Mouse (Mus musculus): ENCODE measurements at regions not wholly inside any gene's neighbourhood (a gene's known extent, or its start where the extent isn't known, plus 50 kb on each side); places are given as distances from the start of the nearest gene placed in this dataset.
A peak's percentile ranks its signal among the peaks of the same experiment; 100 is the strongest.

- DNase-seq (ENCODE audit: extremely low spot score in 1 of 2, low spot score in 2 of 2) = no peak
- intact Hi-C loops (cut with DNase I) = no loop called here
- Histone ChIP-seq H3K4me3 (no peak overlapping the region), H3K27ac (no peak overlapping the region)
- TF ChIP-seq CTCF (IDR thresholded peaks at IDR 0.05) = no peak
These were observed 204.2 kb downstream of the Gm5447 start for GRCm38 (mm10) chr13:31177999-31178783.

- intact Hi-C loops (cut with DNase I) = no loop called here
- Histone ChIP-seq H3K4me3 (no peak overlapping the region), H3K27ac (no peak overlapping the region)
- no peak for DNase-seq (ENCODE audit: extremely low spot score in 1 of 2, low spot score in 2 of 2)
- no peak for TF ChIP-seq CTCF (IDR thresholded peaks at IDR 0.05)
These were observed 205.0 kb downstream of the Gm5447 start for GRCm38 (mm10) chr13:31178964-31179363.

- Histone ChIP-seq H3K4me3 (no peak overlapping the region), H3K27ac (no peak overlapping the region)
- peak; percentile 19 to 22 for DNase-seq (ENCODE audit: extremely low spot score in 1 of 2, low spot score in 2 of 2)
- no peak for TF ChIP-seq CTCF (IDR thresholded peaks at IDR 0.05)
- intact Hi-C loops (cut with DNase I) = no loop called here
These were observed 205.5 kb downstream of the Gm5447 start for GRCm38 (mm10) chr13:31179407-31180001.

DNA sequence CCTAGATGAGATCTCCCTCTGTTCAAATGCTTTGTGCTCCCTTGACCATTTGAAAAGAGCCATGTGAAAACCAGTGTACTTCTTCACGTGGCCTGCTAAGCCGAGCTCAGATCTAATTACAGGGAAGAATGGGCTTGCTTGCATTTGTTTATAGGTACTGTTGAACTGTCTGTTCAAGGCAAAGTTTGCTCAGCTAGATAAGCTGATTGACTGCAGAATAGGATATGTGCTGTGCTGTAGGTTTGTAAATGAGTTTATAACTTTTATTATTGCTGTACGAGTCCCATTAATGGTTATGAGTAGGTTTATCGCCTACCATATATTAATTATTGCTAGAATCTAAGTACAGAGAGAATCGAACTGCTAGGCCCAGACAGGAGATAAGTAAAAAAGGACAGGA lies 207.5 kb downstream of the Gm5447 start:
- TF ChIP-seq CTCF (IDR thresholded peaks at IDR 0.05) = no peak
- intact Hi-C loops (cut with DNase I) = no loop called here
- Histone ChIP-seq H3K4me3 (no peak overlapping the region), H3K27ac (no peak overlapping the region)
- DNase-seq (ENCODE audit: extremely low spot score in 1 of 2, low spot score in 2 of 2) = no peak

GRCm38 (mm10) chr13:31184845-31185834 lies 211.1 kb downstream of the Gm5447 start:
- no peak overlapping the region for H3K27ac ChIP-seq
- no peak for TF ChIP-seq CTCF (IDR thresholded peaks at IDR 0.05)
- intact Hi-C loops (cut with DNase I) = no loop called here
- no peak for DNase-seq (ENCODE audit: extremely low spot score in 1 of 2, low spot score in 2 of 2)
- H3K4me3 ChIP-seq = no peak overlapping the region

- intact Hi-C loops (cut with DNase I) = no loop called here
- no peak for DNase-seq (ENCODE audit: extremely low spot score in 1 of 2, low spot score in 2 of 2)
- Histone ChIP-seq H3K4me3 (no peak overlapping the region), H3K27ac (no peak overlapping the region)
- TF ChIP-seq CTCF (IDR thresholded peaks at IDR 0.05) = no peak
These were observed 213.0 kb downstream of the Gm5447 start for GRCm38 (mm10) chr13:31186805-31187589.

DNA sequence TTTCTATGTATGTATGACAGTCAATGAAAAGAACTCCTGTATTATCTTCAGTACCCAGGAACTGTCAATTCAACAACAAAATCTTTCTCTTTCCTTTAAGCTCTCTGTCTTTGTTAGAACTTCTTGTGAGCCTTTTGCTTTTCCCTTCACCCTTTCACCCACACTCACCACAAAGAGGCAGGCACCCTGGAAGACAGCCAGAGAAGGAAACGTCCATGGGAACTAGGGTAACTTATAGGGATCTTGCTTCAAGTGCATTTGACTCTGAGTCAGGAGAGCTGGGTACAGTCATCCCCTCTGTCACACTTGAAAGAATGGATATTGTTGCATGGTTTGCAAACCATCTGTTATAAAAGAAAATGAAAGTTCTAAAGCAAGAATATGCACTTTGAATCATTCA lies 215.1 kb downstream of the Gm5447 start:
- Histone ChIP-seq H3K4me3 (no peak overlapping the region), H3K27ac (no peak overlapping the region)
- intact Hi-C loops (cut with DNase I) = no loop called here
- DNase-seq (ENCODE audit: extremely low spot score in 1 of 2, low spot score in 2 of 2) = no peak
- TF ChIP-seq CTCF (IDR thresholded peaks at IDR 0.05) = no peak

DNA sequence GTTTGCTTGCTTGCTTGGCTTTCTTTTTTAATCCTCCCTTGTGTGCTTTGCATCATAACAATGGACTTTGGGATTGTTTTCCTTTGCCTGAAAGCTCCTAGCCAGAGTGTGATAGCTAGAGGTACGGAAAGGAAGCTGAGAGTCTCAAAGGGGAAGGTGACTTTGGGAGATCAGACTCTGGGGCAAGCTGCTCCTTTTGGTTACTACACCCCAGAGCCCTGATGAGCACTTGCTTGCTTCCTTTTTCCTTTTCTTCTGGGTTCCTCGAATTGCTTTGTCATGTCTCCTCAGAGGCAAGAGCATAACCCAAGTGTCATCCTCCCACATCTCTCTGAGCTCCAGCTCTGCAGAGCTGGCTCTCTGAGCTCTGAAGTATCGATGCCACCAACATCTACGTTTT lies 216.0 kb downstream of the Gm5447 start:
- intact Hi-C loops (cut with DNase I) = no loop called here
- no peak for DNase-seq (ENCODE audit: extremely low spot score in 1 of 2, low spot score in 2 of 2)
- no peak overlapping the region for H3K4me3 ChIP-seq
- H3K27ac ChIP-seq = no peak overlapping the region
- no peak for TF ChIP-seq CTCF (IDR thresholded peaks at IDR 0.05)

GRCm38 (mm10) chr13:31191344-31192139 lies 217.5 kb downstream of the Gm5447 start:
- no peak for TF ChIP-seq CTCF (IDR thresholded peaks at IDR 0.05)
- Histone ChIP-seq H3K4me3 (no peak overlapping the region), H3K27ac (no peak overlapping the region)
- DNase-seq (ENCODE audit: extremely low spot score in 1 of 2, low spot score in 2 of 2) = no peak
- intact Hi-C loops (cut with DNase I) = no loop called here

DNA sequence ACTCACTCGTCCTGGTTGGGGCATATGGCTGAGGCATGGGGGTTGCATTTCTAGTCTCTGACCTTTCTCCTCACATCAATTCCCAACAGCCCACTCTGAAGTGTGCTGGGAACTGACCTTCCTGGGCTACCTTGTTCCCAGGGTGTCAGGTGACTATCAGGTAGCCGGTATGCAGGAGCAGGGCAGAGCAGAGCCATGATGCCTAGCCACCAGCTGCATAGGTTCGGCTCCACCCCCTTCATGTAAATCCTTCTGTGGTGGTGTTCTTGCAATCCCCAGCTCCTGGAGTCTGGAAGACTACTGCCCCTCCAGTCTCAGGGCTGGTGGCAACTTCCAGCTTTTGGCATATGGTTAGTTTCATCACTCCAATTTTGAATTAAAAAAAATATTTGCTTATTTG lies 221.0 kb downstream of the Gm5447 start:
- intact Hi-C loops (cut with DNase I) = no loop called here
- Histone ChIP-seq H3K27ac (no peak overlapping the region), H3K4me3 (no peak overlapping the region)
- DNase-seq (ENCODE audit: extremely low spot score in 1 of 2, low spot score in 2 of 2) = no peak
- no peak for TF ChIP-seq CTCF (IDR thresholded peaks at IDR 0.05)

- no peak for TF ChIP-seq CTCF (IDR thresholded peaks at IDR 0.05)
- intact Hi-C loops (cut with DNase I) = no loop called here
These were observed 222.5 kb downstream of the Gm5447 start for GRCm38 (mm10) chr13:31196546-31196945.

More at GRCm38 (mm10) chr13:31196546-31196945, 222.5 kb downstream of the Gm5447 start:
- H3K4me3 ChIP-seq = no peak overlapping the region
- no peak for DNase-seq (ENCODE audit: extremely low spot score in 1 of 2, low spot score in 2 of 2)
- no peak overlapping the region for H3K27ac ChIP-seq

Measured in left cerebral cortex, adult 2 months (tissue).